In genomic region chr15:88699508-88699907, GRCm38 (mm10) we compare ENCODE assay signal across 22 mouse cellular contexts. TPM values are rescaled to one million over a fixed set of nuclear protein-coding genes. Genes with fewer than 3 reads are reported as not detected.
A peak's percentile ranks its signal among the peaks of the same experiment; 100 is the strongest.
DNase-seq lines count a peak whose midpoint lies in the region; ATAC-seq and TF ChIP-seq lines count a peak whose summit lies in the region.
"Had no signal": no experiment of that assay in that cellular context is flagged by ENCODE, and none has a peak within 500 bp of the region (broad histone marks: within the 10 kb centered on the region; RNA-seq: fewer than 3 reads in every experiment).

No protein-coding gene starts in this region.

- ATAC-seq in liver, postnatal 0 days, result no peak
- ATAC-seq in liver, embryonic 12.5 days, result no peak
- ATAC-seq in midbrain, embryonic 13.5 days, result no peak
- ATAC-seq: activated CD4-positive, CD25-positive, alpha-beta regulatory T cell, adult 4 months; forebrain, embryonic 13.5 days; forebrain, embryonic 15.5 days; forebrain, postnatal 0 days; Patski had no signal

- no peak for TF ChIP-seq EP300 in liver, postnatal 0 days (IDR thresholded peaks at IDR 0.05; ENCODE audit: low read depth)

- H3K4me3 ChIP-seq in liver, postnatal 0 days (ENCODE audit: low read depth, low read length), result no peak overlapping the region
- H3K4me3 ChIP-seq in liver, embryonic 12.5 days, result no peak overlapping the region
- no peak overlapping the region for H3K4me3 ChIP-seq in cortical plate, adult 2 months (ENCODE audit: insufficient read depth, low read length)
- H3K4me3 ChIP-seq in midbrain, embryonic 13.5 days (replicated peaks), result no peak overlapping the region
- H3K4me3 ChIP-seq: embryonic facial prominence, embryonic 10.5 days; embryonic facial prominence, embryonic 12.5 days; forebrain, embryonic 13.5 days; forebrain, embryonic 15.5 days had no signal

- no peaks in the 10 kb centered on the region for H3K9me3 ChIP-seq in liver, postnatal 0 days (ENCODE audit: low read length)
- H3K9me3 ChIP-seq in liver, embryonic 12.5 days (replicated peaks), result no peaks in the 10 kb centered on the region
- no peaks in the 10 kb centered on the region for H3K9me3 ChIP-seq in midbrain, embryonic 13.5 days
- H3K9me3 ChIP-seq: embryonic facial prominence, embryonic 10.5 days; embryonic facial prominence, embryonic 12.5 days; forebrain, embryonic 13.5 days; forebrain, embryonic 15.5 days; G1E had no signal

- DNase-seq in liver, postnatal 0 days, result no peak
- peak; percentile 88 for DNase-seq in R1 (ENCODE audit: low read depth, low spot score)
- no peak for DNase-seq in spleen, postnatal 10 days (ENCODE audit: low spot score in 2 of 2)
- DNase-seq: adrenal gland, adult 8-10 months; adrenal gland, postnatal 14 days; adrenal gland, postnatal 36 days; cerebellum, adult 11-12 months; cerebellum, adult 8-10 months; cerebellum, adult 9-11 months; cerebellum, postnatal 14 days; cerebellum, postnatal 36 days; forebrain, postnatal 0 days had no signal

- no peaks in the 10 kb centered on the region for H3K27me3 ChIP-seq in liver, postnatal 0 days (ENCODE audit: insufficient read depth, low read length)
- H3K27me3 ChIP-seq in liver, embryonic 12.5 days (replicated peaks), result no peaks in the 10 kb centered on the region
- no peaks in the 10 kb centered on the region for H3K27me3 ChIP-seq in midbrain, embryonic 13.5 days
- H3K27me3 ChIP-seq: embryonic facial prominence, embryonic 12.5 days; forebrain, embryonic 13.5 days; forebrain, embryonic 15.5 days; Patski had no signal

- H3K36me3 ChIP-seq in liver, postnatal 0 days (replicated peaks; ENCODE audit: insufficient read depth, low read length), result peaks cover 65% of the 10 kb centered on the region
- H3K36me3 ChIP-seq in liver, embryonic 12.5 days, result peaks cover 100% of the 10 kb centered on the region
- H3K36me3 ChIP-seq in midbrain, embryonic 13.5 days, result peaks cover 96% of the 10 kb centered on the region

- H3K4me2 ChIP-seq in liver, postnatal 0 days (ENCODE audit: low read depth, low read length), result no peak overlapping the region
- no peak overlapping the region for H3K4me2 ChIP-seq in liver, embryonic 12.5 days
- H3K4me2 ChIP-seq in midbrain, embryonic 13.5 days (replicated peaks), result no peak overlapping the region
- H3K4me2 ChIP-seq: embryonic facial prominence, embryonic 12.5 days; forebrain, embryonic 13.5 days; forebrain, embryonic 15.5 days had no signal

- no peak for TF ChIP-seq CTCF in liver, postnatal 0 days (IDR thresholded peaks at IDR 0.05; ENCODE audit: low read depth)
- no peak for TF ChIP-seq CTCF in cortical plate, adult 2 months (IDR thresholded peaks at IDR 0.05; ENCODE audit: extremely low read depth, insufficient read depth, low read length)

- H3K9ac ChIP-seq in liver, postnatal 0 days (replicated peaks), result no peak overlapping the region
- H3K9ac ChIP-seq in liver, embryonic 12.5 days, result no peak overlapping the region
- no peak overlapping the region for H3K9ac ChIP-seq in midbrain, embryonic 13.5 days (replicated peaks)
- H3K9ac ChIP-seq: embryonic facial prominence, embryonic 12.5 days; forebrain, embryonic 13.5 days; forebrain, embryonic 15.5 days; forebrain, postnatal 0 days had no signal

- no peak for TF ChIP-seq POLR2A in cortical plate, adult 2 months (IDR thresholded peaks at IDR 0.05; ENCODE audit: extremely low read depth, insufficient read depth, low read length)

- H3K27ac ChIP-seq in liver, postnatal 0 days (ENCODE audit: low read depth), result peak overlapping the region; percentile 45
- no peak overlapping the region for H3K27ac ChIP-seq in liver, embryonic 12.5 days
- H3K27ac ChIP-seq in cortical plate, adult 2 months (ENCODE audit: insufficient read depth, low read length), result 0 out of 2 replicates have a peak overlapping the region, but pooled peaks have one; percentile 9
- no peak overlapping the region for H3K27ac ChIP-seq in midbrain, embryonic 13.5 days
- H3K27ac ChIP-seq: embryonic facial prominence, embryonic 10.5 days; embryonic facial prominence, embryonic 12.5 days; forebrain, embryonic 13.5 days; forebrain, embryonic 15.5 days had no signal

- WGBS in liver, postnatal 0 days (ENCODE audit: insufficient replicate concordance), result 87% methylated on average over 5 of the region's 5 CpGs
- WGBS in liver, embryonic 12.5 days (ENCODE audit: insufficient replicate concordance), result 85% methylated on average over 5 of the region's 5 CpGs
- WGBS in midbrain, embryonic 13.5 days, result 87% methylated on average over 5 of the region's 5 CpGs

- H3K4me1 ChIP-seq in liver, postnatal 0 days (ENCODE audit: insufficient read depth), result peaks cover 2% of the 10 kb centered on the region; the same call in 1 of the 2 replicates
- no peaks in the 10 kb centered on the region for H3K4me1 ChIP-seq in liver, embryonic 12.5 days
- peaks cover 8% of the 10 kb centered on the region; the same call in 1 of the 2 replicates for H3K4me1 ChIP-seq in cortical plate, adult 2 months (ENCODE audit: control insufficient read depth, insufficient read depth, low read length)
- H3K4me1 ChIP-seq in midbrain, embryonic 13.5 days (replicated peaks), result no peaks in the 10 kb centered on the region
- H3K4me1 ChIP-seq: embryonic facial prominence, embryonic 10.5 days; embryonic facial prominence, embryonic 12.5 days had no signal

RNA-seq across cellular contexts. Expression of gene Brd1, which starts 34.5 kb away (rescaled TPM):
- 5.2 and 5.6 TPM in 2 replicates for polyA plus RNA-seq in liver, postnatal 0 days (2015; fragmentation: Nextera tagmentation; extraction: Ambion mirVana)
- polyA plus RNA-seq in liver, embryonic 12.5 days (2016; fragmentation: Nextera tagmentation; extraction: Ambion mirVana), result 8.2 and 8.9 TPM in 2 replicates
- 18.0 and 19.5 TPM in 2 replicates for polyA plus RNA-seq in cortical plate, adult 2 months (2012; rRNA removed)
- 26.9 and 29.1 TPM in 2 replicates for polyA plus RNA-seq in midbrain, embryonic 13.5 days (2015; fragmentation: Nextera tagmentation; extraction: Ambion mirVana)

RNA-seq across cellular contexts. Expression of gene Zbed4, which starts 52.0 kb away (rescaled TPM):
- 3.6 and 3.7 TPM in 2 replicates for polyA plus RNA-seq in liver, postnatal 0 days (2015; fragmentation: Nextera tagmentation; extraction: Ambion mirVana)
- polyA plus RNA-seq in liver, embryonic 12.5 days (2016; fragmentation: Nextera tagmentation; extraction: Ambion mirVana), result 16.5 and 17.6 TPM in 2 replicates
- polyA plus RNA-seq in cortical plate, adult 2 months (2012; rRNA removed), result 5.1 and 5.5 TPM in 2 replicates
- polyA plus RNA-seq in midbrain, embryonic 13.5 days (2015; fragmentation: Nextera tagmentation; extraction: Ambion mirVana), result 28.0 and 28.7 TPM in 2 replicates

Comparison
In these comparisons a context has a peak if more than half of its experiments do, and no peak if none do; other contexts are left out.
1. H3K27ac ChIP-seq: peak in liver, postnatal 0 days (single experiment) and cortical plate, adult 2 months (single experiment); none in liver, embryonic 12.5 days (single experiment) and midbrain, embryonic 13.5 days (single experiment).